Mouse (Mus musculus): ENCODE data around the gene D17Wsu92e. TPM values are rescaled to one million over a fixed set of nuclear protein-coding genes. Genes with fewer than 3 reads are reported as not detected.

D17Wsu92e gene
- total RNA-seq, 2 experiments from 2014 or later = 76.6 to 90.1 TPM

GRCm38 (mm10) chr17:27712832-27713231, 107.6 kb downstream of the D17Wsu92e start:
- ATAC-seq (replicated peaks; ENCODE audit: low FRiP score, low TSS enrichment, poor library complexity, severe bottlenecking) = no peak

DNA sequence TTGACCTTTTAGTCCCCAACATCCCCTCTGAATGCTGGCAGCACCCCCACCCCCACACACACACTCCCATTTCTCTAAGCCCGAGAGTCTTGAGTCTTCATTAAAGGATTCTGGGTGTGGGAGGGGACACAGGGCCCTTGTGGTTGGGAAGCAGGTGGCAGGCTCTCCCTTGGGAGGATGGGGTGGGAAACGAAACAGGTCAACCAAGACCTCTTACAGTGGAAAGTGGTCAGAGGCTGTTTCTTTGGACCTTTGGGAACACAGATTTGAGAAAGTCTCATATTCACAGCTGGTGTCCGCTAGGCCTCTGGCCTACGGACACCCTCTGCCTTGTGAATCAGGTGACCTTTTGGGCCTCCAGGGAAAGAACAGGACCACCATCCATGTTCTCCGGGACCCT, 110.8 kb downstream of the D17Wsu92e start:
- ATAC-seq (replicated peaks; ENCODE audit: low FRiP score, low TSS enrichment, poor library complexity, severe bottlenecking) = no peak

- peak; percentile 70 for ATAC-seq (replicated peaks; ENCODE audit: low FRiP score, low TSS enrichment, poor library complexity, severe bottlenecking)
Observed at GRCm38 (mm10) chr17:27707954-27708661, 112.3 kb downstream of the D17Wsu92e start.

DNA sequence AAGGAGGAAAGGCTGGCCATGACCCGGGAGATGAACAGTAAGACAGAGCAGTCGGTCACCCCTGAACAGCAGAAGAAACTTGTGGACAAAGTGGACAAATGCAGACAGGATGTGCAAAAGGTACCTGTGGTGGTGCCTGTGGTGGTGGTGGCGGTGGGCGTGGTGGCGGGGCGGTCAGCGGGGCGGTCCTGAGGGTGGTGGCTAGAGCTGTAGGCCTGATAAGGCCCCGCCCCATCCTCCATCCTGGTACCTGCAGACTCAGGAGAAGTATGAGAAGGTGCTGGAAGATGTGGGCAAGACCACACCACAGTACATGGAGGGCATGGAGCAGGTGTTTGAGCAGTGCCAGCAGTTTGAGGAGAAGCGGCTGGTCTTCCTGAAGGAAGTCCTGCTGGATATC, 114.8 kb downstream of the D17Wsu92e start:
- ATAC-seq (replicated peaks; ENCODE audit: low FRiP score, low TSS enrichment, poor library complexity, severe bottlenecking) = no peak

DNA sequence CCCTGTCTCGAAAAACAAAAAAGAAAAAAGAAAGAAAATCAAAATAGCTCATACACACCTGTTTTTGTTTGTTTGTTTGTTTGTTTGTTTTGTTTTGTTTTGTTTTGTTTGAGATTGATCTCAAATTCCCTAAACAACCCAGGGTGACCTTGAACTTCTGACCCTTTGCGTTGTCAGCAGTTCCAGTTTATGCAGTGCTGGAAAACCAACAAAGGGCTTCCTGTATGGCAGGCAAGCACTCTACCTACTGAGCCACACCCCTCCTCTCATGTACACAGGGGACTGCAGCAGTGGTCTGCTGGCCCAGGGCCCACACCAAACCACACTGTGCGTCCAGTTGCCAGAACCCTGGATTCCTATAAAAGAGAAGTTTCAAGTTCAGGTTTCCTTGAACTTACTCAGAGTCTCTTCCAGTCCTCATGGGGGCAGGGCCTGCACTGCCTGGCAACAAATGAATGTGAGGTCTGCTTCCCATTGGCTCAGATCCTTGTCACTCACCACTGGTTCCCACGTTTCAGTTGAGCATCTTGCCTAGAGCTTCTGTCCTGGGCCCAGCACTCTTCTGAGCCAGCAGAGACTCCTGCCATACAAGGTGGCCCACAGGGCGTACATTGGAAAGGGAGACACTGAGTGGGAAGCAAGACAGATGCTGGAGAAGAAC, 116.4 kb downstream of the D17Wsu92e start:
- ATAC-seq (replicated peaks; ENCODE audit: low FRiP score, low TSS enrichment, poor library complexity, severe bottlenecking) = no peak

DNA sequence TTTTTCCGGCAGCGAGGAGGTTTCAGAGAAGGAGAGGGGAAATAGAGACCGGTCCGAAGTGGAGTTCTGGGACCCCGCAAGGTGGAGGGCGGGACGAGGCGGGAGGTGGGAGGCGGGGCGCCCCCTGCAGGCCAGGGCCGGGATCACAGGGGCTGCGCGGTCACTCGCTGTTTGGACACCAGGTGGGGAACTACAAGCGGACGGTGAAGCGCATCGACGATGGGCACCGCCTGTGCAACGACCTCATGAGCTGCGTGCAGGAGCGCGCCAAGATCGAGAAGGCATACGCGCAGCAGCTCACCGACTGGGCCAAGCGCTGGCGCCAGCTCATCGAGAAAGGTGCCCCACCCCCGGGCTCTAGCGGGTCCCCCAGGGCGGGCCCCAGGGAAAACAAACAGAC, 117.9 kb downstream of the D17Wsu92e start:
- peak; percentile 60 for ATAC-seq (replicated peaks; ENCODE audit: low FRiP score, low TSS enrichment, poor library complexity, severe bottlenecking)

- ATAC-seq (replicated peaks; ENCODE audit: low FRiP score, low TSS enrichment, poor library complexity, severe bottlenecking) = no peak
Observed at GRCm38 (mm10) chr17:27701856-27702255, 118.6 kb downstream of the D17Wsu92e start.

Other genes with a start within 250 kb of the D17Wsu92e start
- gene Nudt3, start 197.2 kb downstream of the D17Wsu92e start, total RNA-seq (2014; fragmentation: Nextera tagmentation) = 78.3 and 78.9 TPM in 2 replicates
- 143 and 144 TPM in 2 replicates for gene Nudt3, start 197.2 kb downstream of the D17Wsu92e start, total RNA-seq (2017)
- gene RPS10-NUDT3, start 185.4 kb downstream of the D17Wsu92e start, total RNA-seq (2014; fragmentation: Nextera tagmentation) = not detected in 2 replicates
- gene RPS10-NUDT3, start 185.4 kb downstream of the D17Wsu92e start, total RNA-seq (2017) = not detected in 2 replicates
- 2,733 and 3,098 TPM in 2 replicates for gene Rps10, start 184.0 kb downstream of the D17Wsu92e start, total RNA-seq (2014; fragmentation: Nextera tagmentation)
- 2,912 and 3,218 TPM in 2 replicates for gene Rps10, start 184.0 kb downstream of the D17Wsu92e start, total RNA-seq (2017)
- gene Pacsin1, start 165.1 kb downstream of the D17Wsu92e start, total RNA-seq (2014; fragmentation: Nextera tagmentation) = 0.64 TPM in 1 of 2 replicates, not detected in the other
- gene Pacsin1, start 165.1 kb downstream of the D17Wsu92e start, total RNA-seq (2017) = 0.11 TPM in 1 of 2 replicates, not detected in the other
- gene Spdef, start 91.7 kb downstream of the D17Wsu92e start, total RNA-seq (2014; fragmentation: Nextera tagmentation) = not detected in 2 replicates
- gene Spdef, start 91.7 kb downstream of the D17Wsu92e start, total RNA-seq (2017) = not detected in 2 replicates
- gene Snrpc, start 17.5 kb upstream of the D17Wsu92e start, total RNA-seq (2014; fragmentation: Nextera tagmentation) = 160 and 260 TPM in 2 replicates
- 123 and 157 TPM in 2 replicates for gene Snrpc, start 17.5 kb upstream of the D17Wsu92e start, total RNA-seq (2017)
- gene Uhrf1bp1, start 35.8 kb upstream of the D17Wsu92e start, total RNA-seq (2014; fragmentation: Nextera tagmentation) = 28.6 and 28.8 TPM in 2 replicates
- gene Uhrf1bp1, start 35.8 kb upstream of the D17Wsu92e start, total RNA-seq (2017) = 14.1 and 15.1 TPM in 2 replicates
- 45.3 and 62.4 TPM in 2 replicates for gene Anks1, start 88.7 kb upstream of the D17Wsu92e start, total RNA-seq (2014; fragmentation: Nextera tagmentation)
- 21.0 and 21.1 TPM in 2 replicates for gene Anks1, start 88.7 kb upstream of the D17Wsu92e start, total RNA-seq (2017)
- 42.6 and 44.6 TPM in 2 replicates for gene Taf11, start 89.2 kb upstream of the D17Wsu92e start, total RNA-seq (2014; fragmentation: Nextera tagmentation)
- 38.1 and 40.8 TPM in 2 replicates for gene Taf11, start 89.2 kb upstream of the D17Wsu92e start, total RNA-seq (2017)

All from megakaryocyte-erythroid progenitor cell, adult 5-6 weeks (primary cell).